Mouse (Mus musculus) A20 (cell line): ENCODE data around the gene Samt4.
"Not testable (repeated sequence)": the region's sequence is repeated elsewhere in the genome, so short reads cannot be mapped to it uniquely, and the experiment has no call there.

Source experiments
- DNase-seq: peaks from one replicate; pipeline ENCODE4 v3.0.0-alpha.2; 2011; ENCODE audit warnings: low read depth, low spot score

The Samt4 gene

DNA sequence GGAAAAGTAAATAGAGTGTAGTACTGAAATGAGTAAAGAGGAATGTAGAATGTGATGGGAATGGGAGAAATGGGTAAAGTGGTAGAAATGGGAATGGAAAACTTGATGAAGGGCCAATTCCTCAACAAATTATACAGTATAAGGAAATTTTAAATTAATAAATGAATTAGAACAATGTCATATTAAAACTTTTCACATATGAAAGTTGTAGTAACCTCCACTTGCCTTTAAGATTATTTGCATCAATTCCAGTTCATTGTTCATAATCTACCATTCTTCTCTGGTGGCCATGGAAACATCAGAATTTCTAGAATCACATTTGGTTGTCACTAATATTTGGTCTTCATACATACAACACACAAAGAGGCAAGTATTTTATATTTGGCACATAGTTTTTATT, at the start of gene Samt4:
Gene Samt4, plus strand, starts transcription at position 301 of the 400 bp plus-strand sequence.
- no peak for DNase-seq

DNA sequence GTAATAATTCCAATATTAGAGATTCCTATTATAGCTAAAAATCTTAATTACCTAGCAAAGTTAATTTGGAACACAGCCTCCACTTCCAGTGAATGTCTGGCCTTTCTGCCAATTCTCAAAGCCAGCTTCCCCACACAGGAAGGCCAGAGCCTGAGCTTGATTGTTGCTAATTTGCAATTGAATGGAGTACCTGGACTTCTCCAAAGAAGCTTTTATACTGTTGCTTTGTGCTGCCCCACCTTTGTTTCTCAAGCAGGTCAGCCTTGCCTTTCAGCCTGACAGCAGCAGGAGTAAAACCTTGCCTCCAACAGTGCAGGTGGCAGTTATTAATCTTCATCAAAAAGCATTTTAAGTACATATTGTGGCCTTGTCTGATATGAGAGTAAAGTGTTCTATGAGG, 38.1 kb upstream of the Samt4 start:
- not testable (repeated sequence) for DNase-seq

DNA sequence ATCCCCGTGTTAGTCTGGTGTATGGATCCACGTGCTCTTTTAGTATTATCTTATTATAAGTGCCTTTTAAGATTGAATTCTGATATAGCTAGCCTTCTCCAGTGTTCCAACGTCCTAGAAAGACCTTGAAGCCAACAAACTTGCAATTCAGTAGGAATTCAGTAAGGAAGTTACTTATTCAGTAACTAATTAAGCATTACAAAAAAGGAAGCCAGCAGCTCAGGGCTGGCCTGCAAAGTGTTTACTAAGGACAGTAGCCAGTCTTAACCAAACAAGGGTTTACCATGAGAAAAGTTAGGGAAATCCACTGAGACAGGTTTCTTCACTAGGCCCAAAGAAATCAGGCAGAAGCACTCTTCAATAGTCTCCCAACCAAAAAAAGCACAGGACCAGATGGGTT, 13.4 kb upstream of the Samt4 start:
- not testable (repeated sequence) for DNase-seq
